Mouse (Mus musculus) ovary, postnatal 36 days (tissue): ENCODE measurements at regions not wholly inside any gene's neighbourhood (a gene's known extent, or its start where the extent isn't known, plus 50 kb on each side); places are given as distances from the start of the nearest gene placed in this dataset.

Experiments used
- DNase-seq: peaks from one replicate; pipeline ENCODE4 v3.0.0; 2022; ENCODE audit warnings: low spot score, mixed read lengths

GRCm38 (mm10) chr3:35027898-35028297 lies 377.7 kb downstream of the Sox2 start:
- no peak for DNase-seq

GRCm38 (mm10) chr3:35029924-35030323 lies 379.7 kb downstream of the Sox2 start:
- no peak for DNase-seq

DNA sequence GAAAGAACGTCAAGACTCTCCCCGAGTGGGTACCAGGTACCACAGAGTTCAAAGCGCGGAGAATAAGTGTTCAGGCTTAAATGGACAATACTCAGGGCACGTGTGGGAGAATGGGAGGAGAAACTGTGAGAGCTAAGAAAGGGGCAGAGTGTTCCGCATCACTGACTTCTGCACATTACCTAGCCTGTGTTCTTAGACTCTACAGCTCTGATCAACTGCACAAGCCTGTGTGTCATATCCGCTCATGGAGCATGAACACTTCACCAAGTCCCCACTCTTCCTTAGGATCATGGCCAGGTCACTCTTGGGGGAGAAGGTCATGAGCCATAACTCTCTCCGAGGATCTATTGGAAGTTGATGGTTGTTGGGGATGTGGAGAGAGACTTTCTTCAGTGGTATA lies 383.4 kb downstream of the Sox2 start:
- DNase-seq: no peak

DNA sequence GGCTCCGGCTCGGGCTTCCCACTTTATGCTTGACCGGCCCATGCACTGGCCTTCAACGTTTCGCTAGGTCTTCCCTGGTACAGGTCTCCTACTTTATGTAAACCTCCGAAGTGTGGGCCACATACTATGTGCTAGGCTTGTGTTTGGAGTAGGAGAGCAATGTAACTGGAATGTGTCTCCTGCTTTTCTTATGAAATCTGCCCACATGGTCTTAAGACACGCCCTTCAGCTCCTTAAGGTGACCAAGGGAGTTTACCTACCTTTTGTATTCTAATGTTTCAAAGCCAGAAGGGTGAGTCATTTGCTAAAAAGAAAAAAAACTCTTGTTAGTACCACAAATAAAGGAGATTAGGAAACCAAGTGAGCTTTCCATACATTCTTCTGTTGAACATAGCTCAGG lies 385.0 kb downstream of the Sox2 start:
- DNase-seq: no peak

DNA sequence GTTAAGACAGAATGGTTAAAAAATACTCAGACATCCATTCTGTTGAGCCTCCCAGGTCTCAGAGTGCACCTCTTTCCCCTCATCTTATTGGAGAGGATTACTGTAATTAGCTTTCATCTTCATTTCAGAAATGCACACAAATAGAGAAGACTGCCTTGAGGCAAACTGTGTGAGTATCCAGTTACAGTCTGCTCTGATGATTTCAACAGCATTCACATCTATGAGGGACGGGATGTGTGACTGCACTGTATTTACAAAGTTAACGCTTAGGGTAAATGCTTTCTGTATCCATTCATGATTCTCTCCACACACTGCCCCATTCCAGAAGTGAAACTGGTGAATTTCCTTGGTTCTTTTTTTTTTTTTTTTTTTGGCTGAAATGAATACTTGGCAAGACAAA lies 393.5 kb downstream of the Sox2 start:
- DNase-seq: no peak

GRCm38 (mm10) chr3:35059438-35059837 lies 409.2 kb downstream of the Sox2 start:
- no peak for DNase-seq

DNA sequence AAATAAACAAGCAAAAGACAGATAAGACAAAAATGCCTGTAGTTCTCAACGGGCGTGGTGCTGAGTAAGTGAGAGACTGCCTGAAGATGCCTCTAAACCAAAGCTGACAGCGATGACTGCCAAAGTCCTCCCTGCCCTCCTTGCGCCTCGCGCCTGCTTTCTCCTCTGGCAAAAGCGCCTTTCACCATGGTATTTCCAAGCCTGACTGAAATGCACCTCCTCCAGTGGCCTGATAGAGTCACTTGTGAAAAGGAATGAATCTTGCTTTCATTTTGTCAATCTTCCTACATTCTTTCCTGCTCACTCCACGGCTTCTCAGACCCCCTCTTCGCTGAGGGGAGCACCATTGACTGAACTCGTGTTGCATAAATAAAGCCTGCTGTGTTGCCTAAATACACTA lies 409.8 kb downstream of the Sox2 start:
- no peak for DNase-seq

DNA sequence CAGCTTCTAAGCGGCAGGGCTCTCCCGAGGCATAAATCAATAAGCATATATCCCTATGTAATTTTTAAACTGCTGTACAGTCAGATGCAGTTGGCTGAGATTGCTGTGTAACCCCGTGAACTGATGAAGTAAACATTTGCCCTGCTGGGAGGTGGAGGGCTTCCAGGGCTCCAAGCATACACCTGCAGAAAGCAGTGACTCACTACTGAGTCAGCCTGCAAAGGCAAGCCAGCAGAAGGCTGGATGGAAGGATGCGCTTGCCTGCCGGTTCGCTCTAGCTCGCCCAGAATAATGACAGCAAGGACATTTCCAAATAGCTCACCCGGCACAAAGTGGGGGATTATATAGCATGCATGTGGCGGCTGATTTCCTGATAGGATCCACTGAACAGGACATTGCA lies 416.6 kb downstream of the Sox2 start:
- no peak for DNase-seq

GRCm38 (mm10) chr3:35068586-35068985 lies 418.4 kb downstream of the Sox2 start:
- no peak for DNase-seq

DNA sequence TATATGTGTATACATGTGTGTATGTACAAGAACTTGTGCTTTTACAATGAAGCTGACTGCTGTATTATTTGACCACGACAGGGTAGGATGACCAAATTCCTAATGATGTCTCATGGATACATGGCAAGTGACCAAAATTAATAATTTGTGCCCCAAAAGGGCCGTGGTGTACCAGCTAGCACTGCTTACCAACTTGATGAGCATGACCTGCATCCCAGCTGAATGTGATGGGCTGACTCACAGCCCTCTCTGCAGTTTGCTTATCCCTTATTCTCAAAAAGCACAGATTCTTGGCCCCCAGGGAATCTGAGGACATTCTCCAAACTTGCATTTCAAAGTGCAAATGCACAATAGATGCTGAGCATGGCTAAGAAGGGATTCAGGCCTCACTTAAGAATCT lies 420.8 kb downstream of the Sox2 start:
- DNase-seq: no peak

DNA sequence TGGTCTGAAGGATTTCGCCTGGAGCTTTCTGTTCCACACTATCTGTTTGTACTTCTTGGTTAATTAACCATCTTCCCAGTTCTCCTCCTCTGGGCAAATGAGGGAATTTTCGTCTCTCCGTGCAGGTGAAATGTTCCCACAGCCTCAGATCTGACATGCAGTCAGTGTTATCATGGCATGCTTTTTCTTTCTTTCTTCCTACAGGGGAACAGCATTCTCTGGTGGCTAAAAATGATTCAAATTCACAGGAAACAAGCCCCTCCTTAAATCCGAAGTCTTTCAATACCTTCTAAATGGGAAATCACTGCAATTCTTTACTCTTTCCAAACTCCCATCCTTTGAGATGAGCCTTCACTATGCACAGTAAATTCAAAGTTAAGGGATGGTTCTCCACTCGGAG lies 429.7 kb downstream of the Sox2 start:
- DNase-seq: no peak

DNA sequence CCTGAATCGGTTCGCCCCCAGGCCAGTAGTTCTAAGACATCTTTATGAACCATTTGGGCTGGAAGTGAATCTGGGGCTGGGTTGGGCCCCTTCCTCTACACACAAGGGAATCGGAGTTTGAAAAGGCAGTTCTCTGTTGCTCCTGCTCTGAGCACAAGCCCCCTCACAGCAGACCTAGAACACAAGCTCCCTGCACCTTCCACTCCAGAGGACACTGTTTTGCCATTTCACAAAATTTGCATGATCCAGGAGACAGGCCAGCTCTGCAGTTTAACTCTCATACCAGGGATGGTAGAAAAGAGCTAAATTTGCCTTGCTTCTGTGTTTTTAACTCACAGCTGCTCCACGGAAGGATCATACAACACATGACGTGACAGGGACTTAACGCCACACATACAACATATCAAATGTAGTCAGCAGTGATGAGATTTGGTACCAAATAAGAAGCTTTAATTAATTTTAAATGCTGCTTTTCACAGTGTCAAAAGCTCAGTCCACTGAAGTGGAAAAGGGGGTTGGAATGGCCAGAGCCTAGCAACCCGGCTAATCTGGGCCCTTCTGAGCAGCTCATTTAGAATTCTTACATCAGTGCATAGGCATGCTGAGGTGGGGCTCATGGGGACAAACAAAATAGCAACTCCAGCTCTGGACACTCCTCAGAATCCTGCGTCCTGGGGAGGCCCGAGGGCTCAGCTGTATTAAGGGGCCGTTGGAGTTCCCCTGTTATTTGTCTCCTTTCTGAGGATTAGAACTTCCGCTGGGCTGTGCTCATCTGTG lies 434.1 kb downstream of the Sox2 start:
- DNase-seq: no peak

GRCm38 (mm10) chr3:35088241-35089080 lies 438.3 kb downstream of the Sox2 start:
- peak; percentile 5 for DNase-seq

GRCm38 (mm10) chr3:35090496-35091133 lies 440.4 kb downstream of the Sox2 start:
- no peak for DNase-seq

GRCm38 (mm10) chr3:35093001-35093400 lies 442.8 kb downstream of the Sox2 start:
- DNase-seq: no peak

- no peak for DNase-seq
Measured at GRCm38 (mm10) chr3:35095221-35095620, 445.0 kb downstream of the Sox2 start.

DNA sequence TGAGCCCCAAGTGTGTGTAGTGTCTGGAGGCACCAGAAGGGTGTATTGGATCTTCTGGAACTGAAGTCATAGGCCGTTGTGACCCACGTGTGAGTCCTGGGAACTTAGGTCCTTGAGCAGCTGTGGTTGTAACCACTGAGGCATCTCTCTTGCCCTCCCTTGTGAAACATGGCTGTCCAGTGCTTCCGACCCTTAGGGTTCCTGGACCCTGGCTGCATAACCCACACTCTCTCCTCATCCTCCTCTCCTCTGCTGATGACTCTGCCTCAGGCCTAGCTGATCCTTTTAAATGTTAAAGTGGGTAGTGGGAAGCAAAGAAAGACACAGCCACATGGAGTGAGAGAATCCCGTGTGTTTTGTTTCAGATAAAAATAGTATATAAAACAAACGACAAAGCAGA lies 446.2 kb downstream of the Sox2 start:
- no peak for DNase-seq

DNA sequence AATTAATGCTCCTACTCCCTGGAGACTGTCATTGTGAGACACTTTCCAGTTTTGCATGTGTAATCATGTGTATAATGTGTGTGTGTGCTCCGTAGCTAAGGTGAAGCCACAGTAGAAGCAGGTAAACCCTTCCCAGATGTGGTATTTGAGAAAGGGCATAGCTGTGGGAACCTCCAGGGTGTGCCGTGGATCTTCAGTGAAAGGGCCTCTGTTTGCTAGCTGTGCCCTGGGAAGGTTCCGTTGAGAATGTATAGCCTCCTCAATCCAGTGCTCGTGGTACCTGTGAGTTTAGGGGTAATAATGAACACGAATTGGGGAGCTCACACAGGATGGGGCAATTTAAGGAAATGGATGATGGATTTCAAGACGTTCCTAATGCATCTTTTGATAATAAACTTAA lies 447.6 kb downstream of the Sox2 start:
- DNase-seq: no peak

- no peak for DNase-seq
Measured at GRCm38 (mm10) chr3:35099226-35099625, 449.0 kb downstream of the Sox2 start.

- DNase-seq: no peak
Measured at GRCm38 (mm10) chr3:35099876-35100420, 449.7 kb downstream of the Sox2 start.

DNA sequence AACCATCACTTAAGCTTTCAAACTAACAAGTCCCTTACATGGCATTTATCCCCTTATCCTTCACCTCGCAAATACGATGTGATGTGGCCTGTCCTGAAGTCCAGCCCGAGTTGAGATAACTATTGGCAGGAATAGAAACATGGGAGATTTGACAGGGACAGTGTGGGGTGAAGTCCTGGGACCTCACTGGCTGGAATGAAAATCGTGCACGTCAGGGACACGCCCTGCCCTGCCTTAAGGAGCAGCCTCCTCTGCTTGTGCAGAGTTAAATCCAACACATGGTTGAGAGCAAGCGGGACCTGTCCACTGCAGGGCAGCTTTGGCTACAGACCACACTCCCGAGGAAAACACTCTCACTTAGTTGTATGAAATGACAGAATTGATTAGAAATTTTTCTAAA lies 451.1 kb downstream of the Sox2 start:
- no peak for DNase-seq

- DNase-seq: no peak
Measured at GRCm38 (mm10) chr3:35101951-35102350, 451.7 kb downstream of the Sox2 start.
